Mouse (Mus musculus): Measurements from ENCODE around the gene Mrnip. TPM values are rescaled to one million over a fixed set of nuclear protein-coding genes. Genes with fewer than 3 reads are reported as not detected.

Gene Mrnip
- polyA plus RNA-seq, 1 experiment from 2014 or later: 24.9 TPM

DNA sequence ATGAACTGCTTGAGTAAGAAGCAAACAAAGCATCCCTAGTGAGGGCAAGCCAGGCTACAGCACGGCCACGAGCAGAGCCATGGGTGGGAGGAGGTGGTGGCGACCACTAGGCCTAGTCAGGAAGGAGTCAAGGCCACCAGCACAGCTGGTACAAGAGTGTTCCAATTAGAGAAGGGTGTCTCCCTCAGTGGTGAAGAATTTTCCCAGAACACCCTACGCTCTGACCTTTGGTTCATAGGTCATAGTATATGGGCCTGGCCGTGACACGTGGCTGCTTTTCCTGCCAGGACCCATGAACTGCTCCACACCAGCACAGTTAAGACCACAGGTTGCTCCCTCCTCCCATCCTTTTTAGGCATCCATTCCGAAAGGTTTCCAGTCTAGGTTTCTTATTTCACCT is 34.7 kb upstream of the Mrnip start:
- Histone ChIP-seq H3K9ac (replicated peaks; ENCODE audit: low read length) (no peak overlapping the region), H3K4me1 (ENCODE audit: control insufficient read depth, insufficient read depth, low read length) (no peaks in the 10 kb centered on the region), H3K27ac (replicated peaks; ENCODE audit: low read depth, low read length) (no peak overlapping the region), H3K36me3 (replicated peaks; ENCODE audit: control insufficient read depth, insufficient read depth, low read depth, low read length) (peaks cover 2% of the 10 kb centered on the region; the same call in 1 of the 2 replicates), H3K27me3 (ENCODE audit: control insufficient read depth, insufficient read depth, low read length) (no peaks in the 10 kb centered on the region), H3K4me3 (ENCODE audit: low read depth, low read length) (no peak overlapping the region), H3K4me2 (ENCODE audit: low read depth, low read length) (no peak overlapping the region), H3K9me3 (replicated peaks; ENCODE audit: control insufficient read depth, low read length) (no peaks in the 10 kb centered on the region)
- DNase-seq (ENCODE audit: low spot score) (no peak), ATAC-seq (replicated peaks; ENCODE audit: insufficient number of reproducible peaks, low FRiP score, low TSS enrichment, low read depth) (no peak)
- 79% methylated on average over 7 of the region's 7 CpGs for WGBS

DNA sequence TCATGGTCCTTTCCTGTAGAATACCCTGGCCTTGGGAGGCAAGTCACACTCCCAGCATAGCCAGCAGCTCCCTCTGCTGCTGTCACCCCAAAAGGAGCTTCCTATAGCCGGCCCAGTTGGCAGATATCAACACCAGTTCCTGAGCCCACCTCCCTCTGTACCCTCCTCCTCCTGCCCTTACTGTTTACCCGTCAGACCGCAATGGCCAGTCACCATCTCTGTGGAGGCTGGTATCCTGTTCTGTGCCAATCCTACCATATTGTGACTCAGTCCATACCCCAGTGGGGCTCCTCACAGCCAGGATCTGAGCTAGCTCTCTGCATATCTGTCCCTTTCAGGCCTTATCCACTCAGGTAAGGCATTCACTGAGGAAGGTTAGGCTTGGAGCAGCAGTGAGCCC is 28.7 kb upstream of the Mrnip start:
- Histone ChIP-seq H3K4me3 (ENCODE audit: low read depth, low read length) (no peak overlapping the region), H3K27ac (replicated peaks; ENCODE audit: low read depth, low read length) (no peak overlapping the region), H3K36me3 (replicated peaks; ENCODE audit: control insufficient read depth, insufficient read depth, low read depth, low read length) (peaks cover 16% of the 10 kb centered on the region), H3K4me2 (ENCODE audit: low read depth, low read length) (no peak overlapping the region), H3K27me3 (ENCODE audit: control insufficient read depth, insufficient read depth, low read length) (no peaks in the 10 kb centered on the region), H3K4me1 (ENCODE audit: control insufficient read depth, insufficient read depth, low read length) (no peaks in the 10 kb centered on the region), H3K9ac (replicated peaks; ENCODE audit: low read length) (no peak overlapping the region), H3K9me3 (replicated peaks; ENCODE audit: control insufficient read depth, low read length) (no peaks in the 10 kb centered on the region)
- DNase-seq (ENCODE audit: low spot score) (no peak), ATAC-seq (replicated peaks; ENCODE audit: insufficient number of reproducible peaks, low FRiP score, low TSS enrichment, low read depth) (no peak)
- WGBS: 87% methylated on average over 3 of the region's 3 CpGs

DNA sequence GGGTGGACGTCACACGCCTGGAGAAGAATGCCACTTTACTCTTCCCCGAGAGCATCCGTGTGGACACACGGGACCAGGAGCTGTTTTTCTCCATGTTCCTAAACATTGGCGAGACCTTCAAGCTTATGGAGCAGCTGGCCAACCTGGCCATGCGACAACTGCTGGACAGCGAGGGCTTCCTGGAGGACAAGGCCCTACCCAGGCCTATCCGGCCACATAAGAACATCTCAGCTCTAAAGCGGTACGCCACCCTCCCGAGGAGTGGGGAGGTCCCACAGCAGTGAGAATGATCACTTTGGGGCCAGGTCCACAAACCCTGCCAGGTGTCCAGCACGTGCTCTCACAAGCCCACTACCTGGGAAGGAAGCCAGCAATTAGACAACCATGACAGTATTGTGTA is 28.1 kb upstream of the Mrnip start:
- Histone ChIP-seq H3K4me2 (ENCODE audit: low read depth, low read length) (no peak overlapping the region), H3K9me3 (replicated peaks; ENCODE audit: control insufficient read depth, low read length) (no peaks in the 10 kb centered on the region), H3K4me3 (ENCODE audit: low read depth, low read length) (no peak overlapping the region), H3K27ac (replicated peaks; ENCODE audit: low read depth, low read length) (no peak overlapping the region), H3K9ac (replicated peaks; ENCODE audit: low read length) (no peak overlapping the region), H3K27me3 (ENCODE audit: control insufficient read depth, insufficient read depth, low read length) (no peaks in the 10 kb centered on the region), H3K36me3 (replicated peaks; ENCODE audit: control insufficient read depth, insufficient read depth, low read depth, low read length) (peaks cover 17% of the 10 kb centered on the region), H3K4me1 (ENCODE audit: control insufficient read depth, insufficient read depth, low read length) (no peaks in the 10 kb centered on the region)
- WGBS: 96% methylated on average over 13 of the region's 13 CpGs
- ATAC-seq (replicated peaks; ENCODE audit: insufficient number of reproducible peaks, low FRiP score, low TSS enrichment, low read depth) (no peak), DNase-seq (ENCODE audit: low spot score) (no peak)

DNA sequence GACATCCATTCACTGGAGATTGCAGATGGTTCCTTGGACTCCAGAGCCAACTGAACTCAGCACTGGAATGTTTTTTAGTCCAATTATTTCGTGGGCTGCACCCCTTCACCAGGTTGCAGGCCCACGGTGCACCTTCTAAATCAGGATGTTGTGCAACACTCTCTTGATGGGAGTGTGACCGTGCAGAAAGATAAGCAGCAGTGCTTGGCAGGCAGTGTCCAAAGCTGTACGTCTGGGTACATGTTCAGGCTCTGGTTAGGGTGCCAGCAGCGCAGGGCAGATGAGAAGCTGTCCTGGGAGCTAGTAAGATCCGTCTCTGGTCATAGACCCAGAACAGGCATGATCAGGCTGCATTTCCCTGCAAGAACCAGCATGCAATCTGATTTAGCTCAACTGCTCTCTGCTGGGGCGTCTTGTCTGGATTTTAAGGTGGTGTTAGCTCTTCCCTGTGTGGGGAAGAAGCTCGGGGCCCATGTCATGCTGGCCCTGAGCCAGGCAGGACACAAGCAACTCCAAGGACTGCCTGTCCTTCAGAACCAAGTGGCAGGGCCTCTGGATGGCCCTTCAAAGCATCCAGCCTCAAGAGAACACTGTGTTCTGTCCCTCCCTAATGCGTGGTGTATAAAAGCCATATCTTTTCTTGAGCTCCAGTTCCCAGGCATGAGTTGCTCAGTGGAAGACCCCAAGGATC is 26.8 kb upstream of the Mrnip start:
- H3K9ac ChIP-seq (replicated peaks; ENCODE audit: low read length): no peak overlapping the region
- no peak overlapping the region for H3K4me3 ChIP-seq (ENCODE audit: low read depth, low read length)
- no peaks in the 10 kb centered on the region for H3K9me3 ChIP-seq (replicated peaks; ENCODE audit: control insufficient read depth, low read length)
- ATAC-seq (replicated peaks; ENCODE audit: insufficient number of reproducible peaks, low FRiP score, low TSS enrichment, low read depth) (no peak), DNase-seq (ENCODE audit: low spot score) (no peak)
- H3K4me2 ChIP-seq (ENCODE audit: low read depth, low read length): no peak overlapping the region
- peaks cover 17% of the 10 kb centered on the region for H3K36me3 ChIP-seq (replicated peaks; ENCODE audit: control insufficient read depth, insufficient read depth, low read depth, low read length)
- H3K27me3 ChIP-seq (ENCODE audit: control insufficient read depth, insufficient read depth, low read length): no peaks in the 10 kb centered on the region
- no peak overlapping the region for H3K27ac ChIP-seq (replicated peaks; ENCODE audit: low read depth, low read length)
- no peaks in the 10 kb centered on the region for H3K4me1 ChIP-seq (ENCODE audit: control insufficient read depth, insufficient read depth, low read length)
- 89% methylated on average over 9 of the region's 9 CpGs for WGBS

GRCm38 (mm10) chr11:50147958-50148476 is 26.2 kb upstream of the Mrnip start:
- no peak overlapping the region for H3K4me2 ChIP-seq (ENCODE audit: low read depth, low read length)
- DNase-seq (ENCODE audit: low spot score) (no peak), ATAC-seq (replicated peaks; ENCODE audit: insufficient number of reproducible peaks, low FRiP score, low TSS enrichment, low read depth) (no peak)
- H3K27me3 ChIP-seq (ENCODE audit: control insufficient read depth, insufficient read depth, low read length): no peaks in the 10 kb centered on the region
- no peak overlapping the region for H3K4me3 ChIP-seq (ENCODE audit: low read depth, low read length)
- no peak overlapping the region for H3K27ac ChIP-seq (replicated peaks; ENCODE audit: low read depth, low read length)
- 93% methylated on average over 11 of the region's 11 CpGs for WGBS
- H3K9me3 ChIP-seq (replicated peaks; ENCODE audit: control insufficient read depth, low read length): no peaks in the 10 kb centered on the region
- H3K9ac ChIP-seq (replicated peaks; ENCODE audit: low read length): no peak overlapping the region
- peaks cover 17% of the 10 kb centered on the region for H3K36me3 ChIP-seq (replicated peaks; ENCODE audit: control insufficient read depth, insufficient read depth, low read depth, low read length)
- no peaks in the 10 kb centered on the region for H3K4me1 ChIP-seq (ENCODE audit: control insufficient read depth, insufficient read depth, low read length)

GRCm38 (mm10) chr11:50149200-50149599 is 25.0 kb upstream of the Mrnip start:
- peaks cover 17% of the 10 kb centered on the region for H3K36me3 ChIP-seq (replicated peaks; ENCODE audit: control insufficient read depth, insufficient read depth, low read depth, low read length)
- WGBS: 85% methylated on average over 7 of the region's 7 CpGs

GRCm38 (mm10) chr11:50149603-50150150 is 24.6 kb upstream of the Mrnip start:
- Histone ChIP-seq H3K27me3 (ENCODE audit: control insufficient read depth, insufficient read depth, low read length) (no peaks in the 10 kb centered on the region), H3K36me3 (replicated peaks; ENCODE audit: control insufficient read depth, insufficient read depth, low read depth, low read length) (peaks cover 17% of the 10 kb centered on the region), H3K27ac (replicated peaks; ENCODE audit: low read depth, low read length) (no peak overlapping the region), H3K4me2 (ENCODE audit: low read depth, low read length) (no peak overlapping the region), H3K4me1 (ENCODE audit: control insufficient read depth, insufficient read depth, low read length) (no peaks in the 10 kb centered on the region), H3K4me3 (ENCODE audit: low read depth, low read length) (no peak overlapping the region), H3K9ac (replicated peaks; ENCODE audit: low read length) (no peak overlapping the region), H3K9me3 (replicated peaks; ENCODE audit: control insufficient read depth, low read length) (no peaks in the 10 kb centered on the region)
- DNase-seq (ENCODE audit: low spot score): no peak
- 73% methylated on average over 9 of the region's 9 CpGs for WGBS
- no peak for ATAC-seq (replicated peaks; ENCODE audit: insufficient number of reproducible peaks, low FRiP score, low TSS enrichment, low read depth)

More at GRCm38 (mm10) chr11:50149200-50149599, 25.0 kb upstream of the Mrnip start:
- DNase-seq (ENCODE audit: low spot score): no peak
- H3K4me3 ChIP-seq (ENCODE audit: low read depth, low read length): no peak overlapping the region
- no peaks in the 10 kb centered on the region for H3K27me3 ChIP-seq (ENCODE audit: control insufficient read depth, insufficient read depth, low read length)
- no peaks in the 10 kb centered on the region for H3K9me3 ChIP-seq (replicated peaks; ENCODE audit: control insufficient read depth, low read length)
- no peak overlapping the region for H3K27ac ChIP-seq (replicated peaks; ENCODE audit: low read depth, low read length)
- no peaks in the 10 kb centered on the region for H3K4me1 ChIP-seq (ENCODE audit: control insufficient read depth, insufficient read depth, low read length)
- no peak overlapping the region for H3K4me2 ChIP-seq (ENCODE audit: low read depth, low read length)
- no peak for ATAC-seq (replicated peaks; ENCODE audit: insufficient number of reproducible peaks, low FRiP score, low TSS enrichment, low read depth)
- H3K9ac ChIP-seq (replicated peaks; ENCODE audit: low read length): no peak overlapping the region

- ATAC-seq (replicated peaks; ENCODE audit: insufficient number of reproducible peaks, low FRiP score, low TSS enrichment, low read depth): no peak
- Histone ChIP-seq H3K4me3 (ENCODE audit: low read depth, low read length) (no peak overlapping the region), H3K36me3 (replicated peaks; ENCODE audit: control insufficient read depth, insufficient read depth, low read depth, low read length) (peaks cover 13% of the 10 kb centered on the region), H3K27me3 (ENCODE audit: control insufficient read depth, insufficient read depth, low read length) (no peaks in the 10 kb centered on the region), H3K27ac (replicated peaks; ENCODE audit: low read depth, low read length) (no peak overlapping the region), H3K4me1 (ENCODE audit: control insufficient read depth, insufficient read depth, low read length) (no peaks in the 10 kb centered on the region), H3K9ac (replicated peaks; ENCODE audit: low read length) (no peak overlapping the region), H3K4me2 (ENCODE audit: low read depth, low read length) (no peak overlapping the region), H3K9me3 (replicated peaks; ENCODE audit: control insufficient read depth, low read length) (no peaks in the 10 kb centered on the region)
- 90% methylated on average over 3 of the region's 3 CpGs for WGBS
- no peak for DNase-seq (ENCODE audit: low spot score)
Measured at GRCm38 (mm10) chr11:50151374-50151773, 22.9 kb upstream of the Mrnip start.
